ENCODE assay signal across 23 mouse cellular contexts in the genomic region with DNA sequence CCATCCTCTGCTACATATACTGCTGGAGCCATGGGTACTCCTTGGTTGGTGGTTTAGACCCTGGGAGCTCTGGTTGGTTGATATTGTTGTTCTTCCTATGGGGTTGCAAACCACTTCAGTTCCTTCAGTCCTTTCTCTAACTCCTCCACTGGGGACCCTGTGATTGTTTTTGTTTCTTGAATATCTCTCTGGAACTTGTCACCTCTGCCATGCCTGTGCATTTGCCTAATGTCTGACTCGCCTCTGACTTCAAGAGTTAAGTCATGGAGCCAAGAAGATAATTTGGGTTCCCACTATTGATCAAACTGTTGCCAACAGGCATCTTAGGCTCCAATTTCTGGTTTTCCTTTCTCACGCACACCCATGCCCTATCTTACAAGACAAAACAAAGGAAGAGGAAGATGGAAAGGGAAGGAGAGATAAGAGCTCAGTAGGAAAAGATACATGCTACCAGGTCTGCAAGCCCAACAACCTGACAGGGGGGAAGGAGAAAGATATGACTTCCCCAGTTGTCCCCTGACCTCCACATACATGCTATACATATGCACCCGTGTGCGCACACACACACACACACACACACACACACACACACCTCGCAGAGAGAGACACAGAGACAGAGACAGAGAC.
DNase-seq lines count a peak whose midpoint lies in the region; ATAC-seq and TF ChIP-seq lines count a peak whose summit lies in the region.
"Had no signal": no experiment of that assay in that cellular context is flagged by ENCODE, and none has a peak within 500 bp of the region (broad histone marks: within the 10 kb centered on the region; RNA-seq: fewer than 3 reads in every experiment).

No protein-coding gene starts in this region.

- TF ChIP-seq CTCF in heart, postnatal 0 days (IDR thresholded peaks at IDR 0.05; ENCODE audit: low read depth), result no peak

- ATAC-seq in heart, embryonic 11.5 days (replicated peaks; ENCODE audit: insufficient number of reproducible peaks, low FRiP score, low TSS enrichment), result no peak
- ATAC-seq in heart, embryonic 14.5 days (ENCODE audit: insufficient number of reproducible peaks, insufficient read depth, low FRiP score, low read depth), result peak; percentile 68; the same call in 1 of the 2 replicates
- ATAC-seq in heart, postnatal 0 days (ENCODE audit: insufficient read depth, low read depth), result no peak
- ATAC-seq: CD4-positive, CD25-positive, alpha-beta regulatory T cell, adult 4 months; forebrain, embryonic 14.5 days; forebrain, postnatal 0 days; intestine, postnatal 0 days had no signal

- H3K27ac ChIP-seq in heart, embryonic 11.5 days (ENCODE audit: low read depth, low read length), result peak overlapping the region; percentile 35; the same call in 1 of the 2 replicates
- peak overlapping the region in 1 of 2 experiments; percentile 44; a peak in 1 of 4 replicates for H3K27ac ChIP-seq in heart, embryonic 14.5 days (replicated peaks in 1 of 2; ENCODE audit: control insufficient read depth in 1 of 2, insufficient read depth in 1 of 2, low read depth in 2 of 2, low read length in 2 of 2)
- H3K27ac ChIP-seq in heart, postnatal 0 days (ENCODE audit: low read depth), result no peak overlapping the region
- H3K27ac ChIP-seq: embryonic facial prominence, embryonic 12.5 days; embryonic facial prominence, embryonic 15.5 days; gastrocnemius, adult 2 months; hindbrain, embryonic 12.5 days; hindbrain, embryonic 15.5 days had no signal

- DNase-seq in heart, adult 18-20 months, result no peak
- no peak for DNase-seq in heart, postnatal 36 days
- peak; percentile 10 for DNase-seq in heart, postnatal 0 days (ENCODE audit: low spot score)
- DNase-seq in heart, postnatal 25 days (ENCODE audit: low spot score), result no peak
- DNase-seq: adrenal gland, adult 2 months; adrenal gland, postnatal 14 days; cerebellum, adult 11 months; cerebellum, adult 2 months; cerebellum, adult 9-11 months; cerebellum, postnatal 25 days; forebrain, postnatal 0 days; gastrocnemius, adult 2 months; gastrocnemius, postnatal 14 days; kidney, adult 2 months had no signal

- no peaks in the 10 kb centered on the region for H3K4me1 ChIP-seq in heart, embryonic 11.5 days (ENCODE audit: control insufficient read depth, insufficient read depth, low read length)
- H3K4me1 ChIP-seq in heart, embryonic 14.5 days (ENCODE audit: control insufficient read depth in 2 of 2, insufficient read depth in 2 of 2, low read length in 2 of 2), result no peaks in the 10 kb centered on the region
- H3K4me1 ChIP-seq in heart, postnatal 0 days (ENCODE audit: control insufficient read depth, insufficient read depth), result no peaks in the 10 kb centered on the region
- H3K4me1 ChIP-seq: embryonic facial prominence, embryonic 12.5 days; embryonic facial prominence, embryonic 15.5 days; hindbrain, embryonic 12.5 days; hindbrain, embryonic 15.5 days had no signal

- H3K9ac ChIP-seq in heart, embryonic 11.5 days (ENCODE audit: low read depth, low read length), result no peak overlapping the region
- no peak overlapping the region for H3K9ac ChIP-seq in heart, embryonic 14.5 days (ENCODE audit: low read length)
- H3K9ac ChIP-seq in heart, postnatal 0 days (replicated peaks; ENCODE audit: low read depth, low read length), result no peak overlapping the region
- H3K9ac ChIP-seq: embryonic facial prominence, embryonic 12.5 days; embryonic facial prominence, embryonic 15.5 days; forebrain, postnatal 0 days; hindbrain, embryonic 12.5 days; hindbrain, embryonic 15.5 days had no signal

- H3K27me3 ChIP-seq in heart, embryonic 11.5 days (ENCODE audit: control insufficient read depth, insufficient read depth, low read length), result no peaks in the 10 kb centered on the region
- no peaks in the 10 kb centered on the region for H3K27me3 ChIP-seq in heart, embryonic 14.5 days (ENCODE audit: control insufficient read depth, insufficient read depth, low read length)
- H3K27me3 ChIP-seq in heart, postnatal 0 days (ENCODE audit: control insufficient read depth, insufficient read depth, low read length), result no peaks in the 10 kb centered on the region
- H3K27me3 ChIP-seq: embryonic facial prominence, embryonic 15.5 days; hindbrain, embryonic 12.5 days; hindbrain, embryonic 15.5 days had no signal

- TF ChIP-seq EP300 in heart, postnatal 0 days (IDR thresholded peaks at IDR 0.05; ENCODE audit: low read depth), result no peak

- H3K4me2 ChIP-seq in heart, embryonic 11.5 days, result no peak overlapping the region
- no peak overlapping the region for H3K4me2 ChIP-seq in heart, embryonic 14.5 days (ENCODE audit: low read length)
- no peak overlapping the region for H3K4me2 ChIP-seq in heart, postnatal 0 days (ENCODE audit: low read depth, low read length)
- H3K4me2 ChIP-seq: embryonic facial prominence, embryonic 12.5 days; embryonic facial prominence, embryonic 15.5 days; hindbrain, embryonic 12.5 days; hindbrain, embryonic 15.5 days had no signal

- intact Hi-C loops in heart, postnatal 36 days (cut with DNase I), result no loop called here
- intact Hi-C loops in heart, postnatal 25 days (cut with DNase I), result no loop called here

- no peaks in the 10 kb centered on the region for H3K36me3 ChIP-seq in heart, embryonic 11.5 days (ENCODE audit: control insufficient read depth, insufficient read depth, low read length)
- H3K36me3 ChIP-seq in heart, embryonic 14.5 days (ENCODE audit: control insufficient read depth, insufficient read depth, low read length), result no peaks in the 10 kb centered on the region
- H3K36me3 ChIP-seq in heart, postnatal 0 days (replicated peaks; ENCODE audit: control insufficient read depth, insufficient read depth, low read length), result no peaks in the 10 kb centered on the region
- H3K36me3 ChIP-seq: embryonic facial prominence, embryonic 12.5 days; embryonic facial prominence, embryonic 15.5 days; hindbrain, embryonic 12.5 days; hindbrain, embryonic 15.5 days had no signal

- no peak overlapping the region for H3K4me3 ChIP-seq in heart, embryonic 11.5 days (ENCODE audit: low read depth, low read length)
- H3K4me3 ChIP-seq in heart, embryonic 14.5 days (ENCODE audit: control insufficient read depth in 1 of 2, insufficient read depth in 1 of 2, low read depth in 1 of 2, low read length in 2 of 2), result no peak overlapping the region
- no peak overlapping the region for H3K4me3 ChIP-seq in heart, postnatal 0 days (ENCODE audit: low read depth, low read length)
- H3K4me3 ChIP-seq: embryonic facial prominence, embryonic 12.5 days; embryonic facial prominence, embryonic 15.5 days; gastrocnemius, adult 2 months; hindbrain, embryonic 12.5 days; hindbrain, embryonic 15.5 days had no signal

- H3K9me3 ChIP-seq in heart, embryonic 11.5 days (replicated peaks; ENCODE audit: control insufficient read depth, low read length), result no peaks in the 10 kb centered on the region
- no peaks in the 10 kb centered on the region for H3K9me3 ChIP-seq in heart, embryonic 14.5 days (ENCODE audit: control insufficient read depth, low read length)
- no peaks in the 10 kb centered on the region for H3K9me3 ChIP-seq in heart, postnatal 0 days (replicated peaks; ENCODE audit: control insufficient read depth, low read length)
- H3K9me3 ChIP-seq: embryonic facial prominence, embryonic 12.5 days; embryonic facial prominence, embryonic 15.5 days; hindbrain, embryonic 12.5 days; hindbrain, embryonic 15.5 days had no signal

- 56% methylated on average over 5 of the region's 5 CpGs for WGBS in heart, embryonic 11.5 days (ENCODE audit: insufficient replicate concordance)
- 69% methylated on average over 5 of the region's 5 CpGs for WGBS in heart, embryonic 14.5 days
- 67% methylated on average over 5 of the region's 5 CpGs for WGBS in heart, postnatal 0 days
